In the genomic region with DNA sequence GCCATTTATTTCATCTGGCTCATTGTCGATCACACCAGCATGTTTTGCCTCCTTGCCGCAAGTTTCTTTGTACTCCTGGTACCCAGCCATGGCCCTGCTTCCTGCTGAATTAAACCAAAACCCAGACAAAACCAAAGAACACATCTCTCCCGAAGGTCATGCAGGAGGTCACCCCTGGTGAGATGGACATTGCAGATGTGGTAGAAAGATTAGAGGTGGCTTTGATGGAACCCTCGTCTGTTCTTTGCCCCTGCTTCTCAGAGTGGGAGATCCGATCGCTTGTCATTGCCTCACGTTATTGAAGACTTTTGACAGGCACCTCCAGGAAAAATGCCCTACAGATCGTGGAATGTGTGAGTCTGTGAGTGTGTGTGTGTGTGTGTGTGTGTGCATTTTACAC, we compare ENCODE assay signal across 15 mouse cellular contexts.
"Had no signal": no experiment of that assay in that cellular context is flagged by ENCODE, and none has a peak within 500 bp of the region (broad histone marks: within the 10 kb centered on the region; RNA-seq: fewer than 3 reads in every experiment).

No protein-coding gene starts in this region.

- H3K4me2 ChIP-seq: lung, embryonic 14.5 days; midbrain, embryonic 12.5 days; neural tube, embryonic 12.5 days; stomach, embryonic 15.5 days had no signal

- H3K9ac ChIP-seq: lung, embryonic 14.5 days; midbrain, embryonic 12.5 days; neural tube, embryonic 12.5 days; stomach, embryonic 15.5 days had no signal

- H3K4me3 ChIP-seq: midbrain, embryonic 12.5 days; myocyte; neural tube, embryonic 12.5 days; stomach, embryonic 15.5 days had no signal

- ATAC-seq: midbrain, embryonic 16.5 days had no signal

- H3K9me3 ChIP-seq: midbrain, embryonic 12.5 days; neural tube, embryonic 12.5 days; stomach, embryonic 15.5 days had no signal

- H3K27ac ChIP-seq: midbrain, embryonic 12.5 days; neural tube, embryonic 12.5 days; stomach, embryonic 15.5 days; stomach, postnatal 0 days had no signal

- H3K36me3 ChIP-seq: midbrain, embryonic 12.5 days; neural tube, embryonic 12.5 days; stomach, embryonic 15.5 days had no signal

- H3K27me3 ChIP-seq: midbrain, embryonic 12.5 days; neural tube, embryonic 12.5 days; stomach, embryonic 15.5 days had no signal

- H3K4me1 ChIP-seq: stomach, embryonic 15.5 days had no signal

- DNase-seq: lung, adult 18-20 months; lung, embryonic 14.5 days; lung, postnatal 10 days; lung, postnatal 4 days; midbrain, embryonic 14.5 days; right cerebral cortex, postnatal 14 days; thymus, adult 2 months; thymus, postnatal 25 days; thymus, postnatal 4 days had no signal
